Mouse (Mus musculus) liver, embryonic 13.5 days (tissue): Measurements from ENCODE around the gene Gm21834. TPM values are rescaled to one million over a fixed set of nuclear protein-coding genes. Genes with fewer than 3 reads are reported as not detected.

ENCODE experiments used
- ATAC-seq: fragments of 200-750 bp; cut with Nextera tagmentation; 2 replicates; pipeline ENCODE4 v1.8.0; 2017; ENCODE audit warnings: low read depth, mild to moderate bottlenecking, moderate number of reproducible peaks, moderate library complexity
- DNase-seq: peaks from one replicate; pipeline ENCODE4 v3.0.0; 2022
- H3K27ac ChIP-seq: fragments of 300-500 bp; sonication (generic); 2 replicates; pipeline ENCODE4 v1.5.1; 2015; ENCODE audit warnings: moderate library complexity, mild to moderate bottlenecking, inconsistent platforms
- H3K27me3 ChIP-seq: fragments of 300-500 bp; sonication (generic); 2 replicates; pipeline ENCODE4 v1.6.1; 2015; ENCODE audit warnings: mild to moderate bottlenecking, inconsistent platforms
- H3K36me3 ChIP-seq: fragments of 300-500 bp; sonication (generic); 2 replicates; pipeline ENCODE4 v1.6.1; 2015; ENCODE audit warnings: mild to moderate bottlenecking, inconsistent platforms
- H3K4me1 ChIP-seq: fragments of 300-500 bp; sonication (generic); replicated peaks from 2 replicates; pipeline ENCODE4 v1.6.1; 2015; ENCODE audit warnings: inconsistent platforms
- H3K4me2 ChIP-seq: fragments of 300-500 bp; sonication (generic); 2 replicates; pipeline ENCODE4 v1.6.1; 2015; ENCODE audit warnings: inconsistent platforms, mild to moderate bottlenecking, moderate library complexity
- H3K4me3 ChIP-seq: fragments of 300-500 bp; sonication (generic); replicated peaks from 2 replicates; pipeline ENCODE4 v1.5.1; 2015; ENCODE audit warnings: mild to moderate bottlenecking, inconsistent platforms
- H3K9ac ChIP-seq: fragments of 300-500 bp; sonication (generic); 2 replicates; pipeline ENCODE4 v1.6.1; 2015; ENCODE audit warnings: mild to moderate bottlenecking, inconsistent platforms
- H3K9me3 ChIP-seq: fragments of 300-500 bp; sonication (generic); replicated peaks from 2 replicates; pipeline ENCODE4 v1.6.1; 2016; ENCODE audit warnings: inconsistent platforms
- WGBS: fragments of 180-500 bp; shearing (Covaris S2); methylation state at CpG from one replicate; pipeline ENCODE4 v1.1.7; 2015; ENCODE audit not compliant: insufficient replicate concordance; 5-methylcytosine and 5-hydroxymethylcytosine counted together
- polyA plus RNA-seq: library from polyadenylated mRNA; unstranded; fragments of >200 nt; fragmentation: Nextera tagmentation; extraction: Ambion mirVana; gene quantifications from 2 replicates; pipeline ENCODE4 v1.2.1, GENCODE M21; 2015

Gm21834 gene
- not detected in 2 replicates for polyA plus RNA-seq

DNA sequence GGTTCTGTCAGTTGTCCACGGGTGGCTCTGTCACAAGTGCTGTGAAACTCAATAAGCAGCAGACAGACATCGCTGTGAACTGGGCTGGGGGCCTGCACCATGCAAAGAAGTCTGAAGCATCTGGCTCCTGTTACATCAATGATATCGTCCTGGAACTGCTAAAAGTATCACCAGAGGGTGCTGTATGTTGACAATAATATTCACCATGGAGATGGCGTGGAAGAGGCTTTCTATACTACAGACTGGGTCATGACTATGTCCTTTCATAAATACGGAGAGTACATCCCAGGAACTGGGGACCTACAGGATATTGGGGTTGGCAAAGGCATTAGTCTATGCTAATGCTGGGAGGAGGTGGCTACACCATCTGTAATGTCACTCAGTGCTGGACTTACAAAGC is at the start of gene Gm21834:
TSS of gene Gm21834 (minus strand) at position 101 of the 400 bp plus-strand sequence.
- Histone ChIP-seq H3K4me3 (no peak within 1 kb of the TSS), H3K27ac (no peak within 1 kb of the TSS), H3K4me1 (no peaks in the 10 kb centered on the region), H3K27me3 (no peaks in the 10 kb centered on the region), H3K4me2 (no peak within 1 kb of the TSS), H3K9ac (no peak within 1 kb of the TSS), H3K9me3 (no peaks in the 10 kb centered on the region), H3K36me3 (no peaks in the 10 kb centered on the region)
- 59% methylated on average over 5 of the region's 5 CpGs for WGBS
- ATAC-seq (no peak), DNase-seq (no peak)

DNA sequence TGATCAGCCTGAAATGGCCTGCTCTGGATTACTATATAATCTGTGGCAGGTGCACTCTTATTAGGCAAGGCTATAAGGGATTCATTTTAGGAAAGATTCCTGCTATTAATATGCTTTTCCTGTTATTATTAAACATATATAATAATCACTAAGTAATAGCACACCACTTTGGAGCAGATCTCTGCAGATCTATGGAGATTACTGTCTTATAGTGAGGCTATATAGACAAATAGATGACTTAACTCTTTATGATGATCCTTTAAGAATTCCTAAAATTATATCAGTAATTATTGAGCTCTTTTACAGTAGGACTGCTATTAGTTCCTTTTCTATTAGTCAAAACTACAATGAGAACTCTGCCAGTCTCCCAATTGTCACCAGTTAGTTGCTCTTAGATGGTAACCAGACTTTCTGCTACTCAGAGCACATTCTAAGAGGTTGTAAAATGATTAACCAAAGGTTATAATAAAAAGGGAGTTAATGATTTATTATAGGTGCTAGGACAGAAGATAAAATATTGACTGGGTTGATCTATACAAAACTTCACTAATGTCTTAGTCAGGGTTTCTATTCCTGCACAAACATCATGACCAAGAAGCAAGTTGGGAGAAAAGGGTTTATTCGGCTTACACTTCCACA is 46.3 kb upstream of the Gm21834 start:
- 63% methylated on average over 1 of the region's 1 CpGs for WGBS
- no peak overlapping the region for H3K27ac ChIP-seq
- H3K9me3 ChIP-seq: no peaks in the 10 kb centered on the region
- DNase-seq (no peak), ATAC-seq (no peak)
- H3K36me3 ChIP-seq: no peaks in the 10 kb centered on the region
- no peak overlapping the region for H3K9ac ChIP-seq
- H3K27me3 ChIP-seq: no peaks in the 10 kb centered on the region
- no peaks in the 10 kb centered on the region for H3K4me1 ChIP-seq
- no peak overlapping the region for H3K4me3 ChIP-seq
- no peak overlapping the region for H3K4me2 ChIP-seq

DNA sequence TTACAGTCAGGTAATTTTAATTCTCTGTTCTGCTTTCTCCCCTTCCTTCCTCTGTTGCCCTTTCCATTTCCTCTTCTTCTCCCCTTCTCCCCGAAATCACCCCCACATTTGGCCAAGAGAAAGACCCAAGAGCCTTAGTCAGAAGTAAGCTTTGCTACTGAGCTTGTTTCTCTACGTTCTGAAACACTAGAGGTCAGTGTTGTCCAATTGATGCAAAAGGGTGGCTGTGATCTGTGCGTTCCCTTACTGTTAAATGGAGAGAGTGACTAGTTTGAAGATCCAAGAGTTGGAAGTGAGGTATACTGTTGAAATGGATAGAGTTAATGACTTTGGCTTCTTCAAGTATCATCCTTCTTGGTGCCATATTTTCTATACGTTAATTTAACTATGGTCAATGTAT is 28.9 kb upstream of the Gm21834 start:
- 9% methylated on average over 4 of the region's 4 CpGs for WGBS
- no peak for ATAC-seq
- Histone ChIP-seq H3K4me1 (no peaks in the 10 kb centered on the region), H3K4me2 (no peak overlapping the region), H3K4me3 (no peak overlapping the region), H3K27me3 (no peaks in the 10 kb centered on the region), H3K9ac (no peak overlapping the region), H3K27ac (no peak overlapping the region), H3K9me3 (no peaks in the 10 kb centered on the region), H3K36me3 (no peaks in the 10 kb centered on the region)
- no peak for DNase-seq

DNA sequence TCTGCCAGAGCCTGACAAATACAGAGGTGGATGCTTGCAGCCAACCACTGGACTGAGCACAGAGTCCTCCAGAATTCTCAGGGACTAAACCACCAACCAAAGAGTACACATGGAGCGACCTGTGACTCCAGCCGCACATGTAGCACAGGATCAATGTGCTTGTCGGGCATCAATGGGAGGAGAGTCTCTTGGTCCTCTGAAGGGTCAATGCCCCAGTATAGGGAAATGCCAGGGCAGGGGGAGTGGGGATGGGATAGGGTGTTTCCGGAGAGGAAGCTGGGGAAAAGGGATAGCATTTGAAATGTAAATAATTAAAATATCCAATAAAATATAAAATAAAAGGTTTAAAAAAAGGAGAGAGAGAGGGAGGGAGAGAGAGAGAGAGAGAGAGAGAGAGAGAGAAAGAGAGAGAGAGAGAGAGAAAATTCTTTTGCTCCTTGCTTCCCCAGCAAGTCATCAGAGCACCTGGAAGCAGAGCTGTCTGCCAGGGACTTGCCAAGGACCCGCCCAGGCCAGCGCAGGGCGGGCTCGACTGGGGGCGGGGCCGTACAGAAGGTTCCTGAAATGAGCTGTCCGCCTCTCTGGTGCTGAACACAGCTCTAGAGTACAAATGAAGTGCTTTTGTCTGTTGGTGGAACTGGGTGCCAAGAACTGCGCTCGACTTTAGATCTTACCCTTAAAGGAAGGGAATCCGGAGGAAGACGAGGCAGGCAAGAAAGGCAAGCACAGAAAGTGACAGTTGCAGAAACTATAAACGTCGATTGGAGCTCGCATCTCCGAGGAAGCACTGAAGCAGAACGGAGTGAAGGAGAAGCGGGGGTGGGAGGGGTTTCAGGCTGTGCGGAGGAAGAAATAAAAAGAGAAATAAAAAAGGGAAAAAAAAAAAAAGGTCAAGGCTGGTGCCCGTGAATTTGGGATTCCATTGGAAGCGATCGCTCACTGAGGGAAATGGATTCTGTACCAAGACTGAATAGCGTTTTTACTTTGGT is 26.9 kb upstream of the Gm21834 start, which contains the start of gene Cntnap5c:
TSS of gene Cntnap5c (plus strand) at position 949 of the 989 bp plus-strand sequence.
- H3K4me2 ChIP-seq: no peak within 1 kb of the TSS
- no peak within 1 kb of the TSS for H3K4me3 ChIP-seq
- DNase-seq (peak; percentile 4), ATAC-seq (no peak)
- no peak within 1 kb of the TSS for H3K9ac ChIP-seq
- 17% methylated on average over 26 of the region's 26 CpGs for WGBS
- H3K9me3 ChIP-seq: no peaks in the 10 kb centered on the region
- no peaks in the 10 kb centered on the region for H3K4me1 ChIP-seq
- no peaks in the 10 kb centered on the region for H3K27me3 ChIP-seq
- no peak within 1 kb of the TSS for H3K27ac ChIP-seq
- H3K36me3 ChIP-seq: no peaks in the 10 kb centered on the region

DNA sequence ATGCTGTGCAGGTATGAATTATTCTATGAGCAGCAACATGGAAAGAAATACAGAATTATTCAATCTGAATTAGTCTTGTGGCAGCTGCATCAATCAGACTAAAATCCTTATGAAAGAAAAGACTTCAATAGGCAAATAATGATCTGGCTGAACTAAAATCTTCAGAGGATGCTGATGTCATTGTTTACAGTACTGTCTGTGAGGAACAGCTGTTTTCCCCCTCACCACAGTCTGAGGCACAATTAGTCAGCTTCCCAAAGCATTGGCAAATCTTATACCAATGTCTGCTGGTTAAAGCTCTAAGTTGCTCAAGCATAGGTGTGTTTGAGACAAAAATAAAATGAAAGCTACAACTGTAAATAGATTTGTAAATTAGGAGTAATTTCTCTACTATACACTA is 25.3 kb upstream of the Gm21834 start:
- H3K4me3 ChIP-seq: no peak overlapping the region
- H3K36me3 ChIP-seq: no peaks in the 10 kb centered on the region
- no peak overlapping the region for H3K27ac ChIP-seq
- ATAC-seq (no peak), DNase-seq (no peak)
- H3K4me1 ChIP-seq: no peaks in the 10 kb centered on the region
- H3K27me3 ChIP-seq: no peaks in the 10 kb centered on the region
- no peak overlapping the region for H3K9ac ChIP-seq
- no peak overlapping the region for H3K4me2 ChIP-seq
- H3K9me3 ChIP-seq: no peaks in the 10 kb centered on the region

DNA sequence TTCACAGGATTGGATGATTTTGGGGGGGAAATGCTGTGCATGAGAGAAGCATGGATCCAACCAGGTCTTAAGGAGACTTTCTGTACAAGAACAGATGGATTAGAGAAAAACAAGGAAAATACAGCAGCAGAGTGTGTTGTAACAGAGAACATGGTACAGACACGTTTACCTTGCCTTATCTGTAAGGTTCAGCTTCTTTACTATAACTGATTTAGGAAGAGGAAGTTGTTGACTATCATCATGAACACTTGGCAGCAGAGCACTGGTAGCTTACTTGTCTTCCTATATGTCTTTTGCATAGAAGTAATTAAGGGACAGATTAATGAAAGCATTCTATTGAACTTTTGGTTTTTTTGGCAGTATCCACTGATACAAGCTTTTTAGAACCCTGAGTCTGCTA is 16.0 kb upstream of the Gm21834 start:
- no peak overlapping the region for H3K4me3 ChIP-seq
- H3K9me3 ChIP-seq: no peaks in the 10 kb centered on the region
- no peaks in the 10 kb centered on the region for H3K4me1 ChIP-seq
- no peak overlapping the region for H3K9ac ChIP-seq
- no peak overlapping the region for H3K4me2 ChIP-seq
- H3K27ac ChIP-seq: no peak overlapping the region
- no peaks in the 10 kb centered on the region for H3K36me3 ChIP-seq
- DNase-seq (no peak), ATAC-seq (no peak)
- H3K27me3 ChIP-seq: no peaks in the 10 kb centered on the region
- 4% methylated on average over 1 of the region's 1 CpGs for WGBS

DNA sequence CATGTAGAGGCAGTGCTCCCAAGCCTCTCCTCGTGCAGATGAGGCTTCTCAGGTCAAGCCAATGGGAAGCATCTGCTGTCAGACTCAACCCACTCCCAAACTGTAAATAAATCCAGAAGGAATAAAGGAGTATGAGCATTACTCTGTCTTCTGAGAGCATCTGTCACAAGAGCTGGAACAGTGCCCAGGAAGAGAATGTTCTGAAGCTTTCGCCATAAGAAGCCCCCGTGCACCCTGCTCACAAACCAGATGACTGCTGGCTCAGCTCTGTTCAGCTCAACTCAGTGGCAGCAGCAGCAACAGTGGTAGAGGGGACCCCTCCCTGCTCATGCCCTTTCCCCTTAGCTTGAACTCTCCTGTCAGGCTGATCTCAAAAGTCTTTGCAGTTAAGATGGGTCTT is 47.2 kb downstream of the Gm21834 start:
- H3K4me2 ChIP-seq: no peak overlapping the region
- H3K27ac ChIP-seq: no peak overlapping the region
- 45% methylated on average over 3 of the region's 3 CpGs for WGBS
- no peak overlapping the region for H3K4me3 ChIP-seq
- DNase-seq: no peak
- H3K4me1 ChIP-seq: no peaks in the 10 kb centered on the region
- no peak overlapping the region for H3K9ac ChIP-seq
- ATAC-seq: no peak
- H3K9me3 ChIP-seq: peaks cover 10% of the 10 kb centered on the region; the same call in 1 of the 2 replicates
- no peaks in the 10 kb centered on the region for H3K36me3 ChIP-seq
- no peaks in the 10 kb centered on the region for H3K27me3 ChIP-seq

Other genes starting within 250 kb of the Gm21834 start
- gene Vmn2r120, start 196.7 kb downstream of the Gm21834 start, polyA plus RNA-seq: not detected in 2 replicates
- not detected in 2 replicates for gene Cntnap5c, start 27.4 kb upstream of the Gm21834 start, polyA plus RNA-seq